Mouse (Mus musculus) hindbrain, embryonic 16.5 days (tissue): ENCODE results near the gene Serpinb1a. TPM values are rescaled to one million over a fixed set of nuclear protein-coding genes. Genes with fewer than 3 reads are reported as not detected.
A peak's percentile ranks its signal among the peaks of the same experiment; 100 is the strongest.
"Not testable (repeated sequence)": the region's sequence is repeated elsewhere in the genome, so short reads cannot be mapped to it uniquely, and the experiment has no call there.

Experiments used
- ATAC-seq: fragments of 200-750 bp; cut with Nextera tagmentation; 2 replicates; pipeline ENCODE4 v1.8.0; 2017; ENCODE audit warnings: moderate TSS enrichment, moderate library complexity
- H3K27ac ChIP-seq: fragments of 300-500 bp; sonication (generic); 2 replicates; pipeline ENCODE4 v1.5.1; 2014; ENCODE audit warnings: low read depth, mild to moderate bottlenecking, control low read depth, low read length, moderate library complexity
- H3K27me3 ChIP-seq: fragments of 300-500 bp; sonication (generic); replicated peaks from 2 replicates; pipeline ENCODE4 v1.6.1; 2014; ENCODE audit warnings: low read length; ENCODE audit not compliant: control insufficient read depth, insufficient read depth
- H3K36me3 ChIP-seq: fragments of 300-500 bp; sonication (generic); 2 replicates; pipeline ENCODE4 v1.6.1; 2014; ENCODE audit warnings: mild to moderate bottlenecking, low read length, moderate library complexity, mixed read lengths; ENCODE audit not compliant: control insufficient read depth, insufficient read depth
- H3K4me1 ChIP-seq: fragments of 300-500 bp; sonication (generic); 2 replicates; pipeline ENCODE4 v1.6.1; 2014; ENCODE audit warnings: low read depth, low read length; ENCODE audit not compliant: control insufficient read depth, insufficient read depth
- H3K4me2 ChIP-seq: fragments of 300-500 bp; sonication (generic); 2 replicates; pipeline ENCODE4 v1.6.1; 2014; ENCODE audit warnings: mild to moderate bottlenecking, low read length, control low read depth, moderate library complexity
- H3K4me3 ChIP-seq: fragments of 300-500 bp; sonication (generic); 2 replicates; pipeline ENCODE4 v1.5.1; 2014; ENCODE audit warnings: mild to moderate bottlenecking, low read length, control low read depth, moderate library complexity
- H3K9ac ChIP-seq: fragments of 300-500 bp; sonication (generic); 2 replicates; pipeline ENCODE4 v1.6.1; 2014; ENCODE audit warnings: low read depth, mild to moderate bottlenecking, control low read depth, low read length, moderate library complexity
- H3K9me3 ChIP-seq: fragments of 300-500 bp; sonication (generic); 2 replicates; pipeline ENCODE4 v1.6.1; 2014; ENCODE audit warnings: mild to moderate bottlenecking, low read length, moderate library complexity; ENCODE audit not compliant: control insufficient read depth
- WGBS: fragments of 180-500 bp; shearing (Covaris S2); extraction: QIAGEN DNeasy Blood & Tissue Kit; methylation state at CpG from one replicate; pipeline ENCODE4 v1.1.7; 2014; 5-methylcytosine and 5-hydroxymethylcytosine counted together
- polyA plus RNA-seq: library from polyadenylated mRNA; unstranded; fragments of >200 nt; fragmentation: Nextera tagmentation; extraction: Ambion mirVana; gene quantifications from 2 replicates; pipeline ENCODE4 v1.2.1, GENCODE M21; 2015

Gene Serpinb1a
- polyA plus RNA-seq, 1 experiment from 2014 or later: 1.9 TPM

DNA sequence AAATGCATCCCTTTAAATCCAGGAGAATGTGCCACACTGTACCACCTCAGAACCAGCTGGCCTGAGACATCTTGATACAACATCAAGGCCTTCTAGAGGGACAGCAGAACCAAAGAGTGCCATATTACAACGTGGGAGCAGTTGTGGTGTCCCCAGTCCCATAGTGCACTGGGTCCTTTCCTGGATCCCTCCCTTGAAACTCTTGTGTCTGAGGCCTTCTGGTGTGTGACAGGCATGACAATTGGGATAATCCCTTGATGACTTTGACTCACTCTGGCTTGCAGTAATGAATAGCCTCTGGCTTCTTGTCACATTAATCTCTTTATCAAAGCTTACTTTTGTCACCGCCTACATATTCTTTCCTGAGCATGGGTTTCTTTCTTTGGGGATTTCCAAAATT lies 16.0 kb upstream of the Serpinb1a start:
- no peak for ATAC-seq
- Histone ChIP-seq H3K9ac (no peak overlapping the region), H3K27me3 (no peaks in the 10 kb centered on the region), H3K9me3 (no peaks in the 10 kb centered on the region), H3K4me3 (no peak overlapping the region), H3K4me2 (no peak overlapping the region), H3K4me1 (no peaks in the 10 kb centered on the region), H3K36me3 (no peaks in the 10 kb centered on the region), H3K27ac (no peak overlapping the region)
- 39% methylated on average over 2 of the region's 2 CpGs for WGBS

DNA sequence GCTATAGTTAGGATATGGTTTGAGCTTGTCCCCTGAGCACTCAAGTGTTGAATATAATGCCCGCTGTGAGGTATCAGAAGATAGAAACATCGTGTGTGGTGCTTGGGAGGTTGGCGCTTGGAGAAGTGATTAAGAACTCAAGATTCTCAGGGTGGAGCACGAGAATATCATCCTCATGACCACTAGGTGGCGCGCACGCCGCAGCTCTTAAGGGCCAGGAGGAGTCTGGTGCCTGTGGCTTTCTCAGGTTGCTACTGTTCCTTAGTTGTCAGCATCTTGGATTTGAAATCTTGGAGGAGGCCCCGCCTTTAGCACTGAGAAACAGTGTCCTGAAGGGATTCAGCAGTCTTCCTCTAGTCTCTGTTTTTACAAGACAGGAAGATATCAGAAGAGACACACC lies 15.5 kb upstream of the Serpinb1a start:
- ATAC-seq: peak; percentile 91
- Histone ChIP-seq H3K36me3 (no peaks in the 10 kb centered on the region), H3K4me1 (no peaks in the 10 kb centered on the region), H3K27me3 (no peaks in the 10 kb centered on the region), H3K27ac (no peak overlapping the region), H3K9me3 (no peaks in the 10 kb centered on the region), H3K4me3 (no peak overlapping the region), H3K9ac (no peak overlapping the region), H3K4me2 (no peak overlapping the region)
- WGBS: 7% methylated on average over 9 of the region's 9 CpGs

DNA sequence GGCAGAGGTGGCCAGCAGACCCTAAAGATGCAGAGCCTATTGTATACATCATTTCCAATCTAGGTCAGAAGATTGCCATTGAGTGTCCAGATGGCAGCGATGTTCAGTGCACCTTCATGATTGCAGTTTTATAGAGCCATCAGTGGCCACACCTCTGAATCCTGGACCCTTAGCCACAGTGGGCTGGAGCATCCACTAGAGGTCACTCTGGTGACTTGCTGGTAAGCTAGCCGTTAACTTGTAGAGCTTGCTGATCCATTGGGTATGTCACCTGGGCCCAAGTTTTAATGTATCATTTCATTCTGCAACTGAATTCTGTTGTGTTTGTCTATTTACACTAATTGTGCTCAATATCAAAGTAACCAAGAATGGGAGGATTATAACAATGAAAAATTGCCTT lies 14.6 kb upstream of the Serpinb1a start:
- 64% methylated on average over 2 of the region's 2 CpGs for WGBS
- H3K36me3 ChIP-seq: no peaks in the 10 kb centered on the region
- H3K27ac ChIP-seq: no peak overlapping the region
- no peak for ATAC-seq
- no peak overlapping the region for H3K4me3 ChIP-seq
- no peak overlapping the region for H3K9ac ChIP-seq
- H3K4me1 ChIP-seq: no peaks in the 10 kb centered on the region
- no peaks in the 10 kb centered on the region for H3K27me3 ChIP-seq
- no peaks in the 10 kb centered on the region for H3K9me3 ChIP-seq
- H3K4me2 ChIP-seq: no peak overlapping the region

DNA sequence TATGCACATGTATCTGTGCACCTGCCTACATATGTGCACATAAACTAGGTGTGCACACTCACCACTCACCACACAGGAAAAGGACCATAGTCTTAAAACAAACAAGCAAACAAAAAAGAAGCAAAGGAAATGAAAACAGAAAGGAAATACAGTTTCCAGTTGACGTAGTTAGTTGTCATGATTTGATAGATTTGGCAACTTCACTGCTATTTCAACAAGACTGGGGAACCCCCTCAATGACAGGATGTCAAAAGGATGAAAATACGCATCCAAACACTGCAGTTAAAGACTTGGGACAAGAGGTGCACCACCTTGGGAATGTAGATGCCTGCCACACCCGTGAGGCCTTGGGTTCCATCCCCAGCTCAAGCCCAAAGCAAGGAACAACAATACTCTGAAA lies 13.5 kb upstream of the Serpinb1a start:
- H3K27ac ChIP-seq, H3K27me3 ChIP-seq, H3K9ac ChIP-seq, ATAC-seq, H3K36me3 ChIP-seq, H3K4me3 ChIP-seq, H3K4me1 ChIP-seq, H3K4me2 ChIP-seq, H3K9me3 ChIP-seq: not testable (repeated sequence)
- WGBS: 92% methylated on average over 2 of the region's 3 CpGs

DNA sequence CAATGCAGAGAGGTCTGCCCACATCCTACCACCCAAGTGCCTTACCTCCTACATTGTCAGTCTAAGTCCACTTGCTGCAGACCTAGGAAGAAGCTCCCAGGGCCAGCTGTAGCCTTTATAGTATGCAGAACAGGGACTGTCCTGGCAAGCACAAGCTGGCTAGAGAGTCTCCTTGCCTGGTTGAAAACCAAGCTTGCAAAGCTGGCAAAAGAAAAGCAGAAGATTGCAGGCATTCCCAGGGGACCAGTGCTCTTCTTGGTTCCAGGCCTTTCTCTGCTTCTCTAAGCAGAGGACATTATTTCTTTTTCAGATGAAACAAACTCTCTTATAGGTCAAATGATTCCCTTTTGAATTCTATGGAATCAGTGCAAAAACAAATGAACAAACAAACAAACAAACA lies 12.5 kb upstream of the Serpinb1a start:
- ATAC-seq: no peak
- Histone ChIP-seq H3K9ac (no peak overlapping the region), H3K4me2 (no peak overlapping the region), H3K4me1 (no peaks in the 10 kb centered on the region), H3K27me3 (no peaks in the 10 kb centered on the region), H3K36me3 (no peaks in the 10 kb centered on the region), H3K9me3 (no peaks in the 10 kb centered on the region), H3K4me3 (no peak overlapping the region), H3K27ac (no peak overlapping the region)

DNA sequence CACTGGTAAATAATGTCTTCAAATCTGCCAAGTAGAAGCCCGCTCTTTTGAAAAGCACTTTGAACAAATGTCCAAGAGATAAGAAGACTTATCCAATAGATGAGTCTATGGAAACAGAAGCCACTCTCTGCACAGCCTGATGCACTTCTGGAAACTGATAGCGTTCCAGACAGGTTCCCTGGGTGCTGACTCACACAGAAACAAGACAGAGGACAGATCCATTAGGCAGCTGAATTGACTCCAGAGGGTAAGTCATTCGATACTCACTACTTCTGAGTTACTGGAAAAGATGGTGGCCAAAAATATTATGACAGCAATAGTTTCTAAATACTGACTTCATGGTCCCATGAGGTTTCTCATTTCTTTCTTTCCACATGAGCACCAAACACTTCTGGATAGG lies 9.8 kb upstream of the Serpinb1a start:
- Histone ChIP-seq H3K9ac (no peak overlapping the region), H3K9me3 (no peaks in the 10 kb centered on the region), H3K36me3 (no peaks in the 10 kb centered on the region), H3K4me2 (no peak overlapping the region), H3K4me3 (no peak overlapping the region), H3K4me1 (no peaks in the 10 kb centered on the region), H3K27me3 (no peaks in the 10 kb centered on the region), H3K27ac (no peak overlapping the region)
- no peak for ATAC-seq
- 86% methylated on average over 3 of the region's 3 CpGs for WGBS

DNA sequence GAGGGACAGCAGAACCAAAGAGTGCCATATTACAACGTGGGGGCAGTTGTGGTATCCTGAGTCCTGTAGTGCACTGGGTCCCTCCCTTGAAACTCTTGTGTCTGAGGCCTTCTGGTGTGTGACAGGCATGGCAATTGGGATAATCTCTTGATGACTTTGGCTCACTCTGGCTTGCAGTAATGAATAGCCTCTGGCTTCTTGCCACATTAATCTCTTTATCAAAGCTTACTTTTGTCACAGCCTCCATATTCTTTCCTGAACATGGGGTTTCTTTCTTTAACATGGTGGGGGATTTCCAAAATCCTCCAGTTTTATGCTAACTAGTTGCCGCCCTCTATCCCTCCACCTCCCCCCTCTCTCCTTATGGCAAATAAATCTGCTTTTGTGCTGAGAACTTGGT lies 2.1 kb upstream of the Serpinb1a start:
- Histone ChIP-seq H3K4me2 (no peak overlapping the region), H3K36me3 (no peaks in the 10 kb centered on the region), H3K9ac (no peak overlapping the region), H3K27me3 (no peaks in the 10 kb centered on the region), H3K27ac (no peak overlapping the region), H3K4me3 (no peak overlapping the region), H3K4me1 (no peaks in the 10 kb centered on the region), H3K9me3 (no peaks in the 10 kb centered on the region)
- ATAC-seq: peak; percentile 81
- 32% methylated on average over 2 of the region's 2 CpGs for WGBS

DNA sequence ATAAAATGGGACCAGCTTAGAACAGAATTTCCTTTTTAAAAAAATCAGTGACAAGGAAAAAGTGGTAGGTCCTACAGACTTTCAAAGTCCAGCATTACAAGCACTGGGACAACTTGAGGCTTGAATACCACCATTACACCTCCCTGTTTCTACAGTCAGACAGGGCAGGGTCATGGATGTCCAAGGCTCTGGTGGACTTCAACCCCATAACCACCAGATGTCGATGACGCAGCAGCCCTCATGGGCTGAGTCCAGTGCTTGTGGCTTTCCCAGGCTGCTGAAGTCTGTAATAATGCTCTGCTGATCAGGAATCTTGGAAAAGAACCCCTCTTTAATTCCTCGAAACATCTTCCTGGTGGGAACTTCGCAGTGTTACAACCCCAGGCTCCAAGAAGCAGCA lies 1.6 kb upstream of the Serpinb1a start:
- H3K36me3 ChIP-seq: no peaks in the 10 kb centered on the region
- WGBS: 95% methylated on average over 4 of the region's 4 CpGs
- ATAC-seq: peak; percentile 13; the same call in 1 of the 2 replicates

DNA sequence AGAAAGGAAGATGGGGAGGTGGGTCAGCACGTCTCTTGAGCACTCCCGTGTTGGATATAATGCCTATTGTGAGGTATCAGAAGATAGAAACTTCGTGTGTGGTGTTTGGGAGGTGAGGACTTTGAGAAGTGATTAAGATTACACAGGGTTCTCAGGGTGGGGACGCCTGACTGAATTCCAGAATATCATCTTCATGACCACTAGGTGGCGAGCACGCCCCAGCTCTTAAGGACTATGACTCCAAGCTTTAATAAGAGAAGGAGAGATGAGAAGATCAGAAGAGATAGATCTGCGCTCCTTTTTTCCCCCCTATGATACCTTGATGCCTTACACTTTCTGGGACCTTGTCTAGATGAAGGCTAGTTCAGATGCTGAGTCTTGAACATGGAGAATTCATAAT lies 982 bp upstream of the Serpinb1a start:
- Histone ChIP-seq H3K4me1 (no peaks in the 10 kb centered on the region), H3K27me3 (no peaks in the 10 kb centered on the region), H3K4me2 (no peak overlapping the region), H3K36me3 (no peaks in the 10 kb centered on the region), H3K27ac (no peak overlapping the region), H3K9ac (no peak overlapping the region), H3K4me3 (no peak overlapping the region), H3K9me3 (no peaks in the 10 kb centered on the region)
- peak; percentile 88 for ATAC-seq
- WGBS: 12% methylated on average over 7 of the region's 7 CpGs

More for the DNA sequence above, 1.6 kb upstream of the Serpinb1a start:
- Histone ChIP-seq H3K4me2 (no peak overlapping the region), H3K4me1 (no peaks in the 10 kb centered on the region), H3K9me3 (no peaks in the 10 kb centered on the region), H3K4me3 (no peak overlapping the region), H3K27me3 (no peaks in the 10 kb centered on the region), H3K9ac (no peak overlapping the region), H3K27ac (no peak overlapping the region)

DNA sequence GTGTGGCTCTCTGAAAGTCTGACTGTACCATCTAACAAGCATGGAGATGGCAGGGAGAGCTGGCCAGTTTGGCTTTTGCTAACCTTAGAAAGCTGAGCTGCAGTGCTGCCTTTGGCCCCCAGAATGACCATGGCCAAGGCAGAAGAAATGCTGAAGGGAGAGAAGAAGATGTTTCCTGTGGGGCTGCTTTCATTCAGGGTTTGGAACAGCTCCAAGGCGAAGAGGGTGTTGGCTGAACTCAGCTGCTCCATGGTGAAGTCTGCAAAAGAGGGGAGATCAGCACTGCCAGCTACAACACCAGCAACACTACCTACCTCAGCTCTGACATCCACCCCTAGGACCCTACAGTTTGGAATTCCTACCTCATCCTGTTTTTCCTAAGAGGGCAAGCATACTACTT lies 829 bp downstream of the Serpinb1a start:
- WGBS: 73% methylated on average over 1 of the region's 1 CpGs
- Histone ChIP-seq H3K4me3 (no peak overlapping the region), H3K27ac (no peak overlapping the region), H3K4me1 (no peaks in the 10 kb centered on the region), H3K9ac (no peak overlapping the region), H3K27me3 (no peaks in the 10 kb centered on the region), H3K9me3 (no peaks in the 10 kb centered on the region), H3K36me3 (no peaks in the 10 kb centered on the region), H3K4me2 (no peak overlapping the region)
- no peak for ATAC-seq
